Mouse (Mus musculus): ENCODE measurements around the gene Gabbr2. TPM values are rescaled to one million over a fixed set of nuclear protein-coding genes. Genes with fewer than 3 reads are reported as not detected.

Gene Gabbr2
- polyA plus RNA-seq, 1 experiment from 2014 or later, result 1.3 TPM

DNA sequence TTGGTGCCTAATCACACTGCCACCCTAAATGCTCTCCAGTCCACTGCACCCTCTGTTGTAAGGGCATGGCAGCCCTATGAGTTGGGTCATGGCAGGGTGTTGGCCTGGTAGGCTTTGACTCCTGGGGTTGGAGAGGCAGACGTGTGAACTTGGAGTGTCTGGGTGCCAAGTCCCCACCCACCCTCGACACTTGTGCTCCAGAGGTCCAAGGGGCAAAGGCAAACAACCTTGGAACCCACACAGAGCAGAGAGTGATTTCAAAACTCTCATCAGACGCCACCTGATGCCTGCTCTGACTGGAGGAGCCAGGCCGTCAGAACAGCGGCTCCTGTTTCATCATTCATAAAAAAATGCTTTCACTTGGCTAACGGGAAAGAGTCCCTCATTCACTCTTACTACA lies 121.5 kb downstream of the Gabbr2 start:
- Histone ChIP-seq H3K27ac (no peak overlapping the region), H3K4me1 (peaks cover 2% of the 10 kb centered on the region; the same call in 1 of the 2 replicates), H3K9ac (no peak overlapping the region), H3K9me3 (replicated peaks) (no peaks in the 10 kb centered on the region), H3K4me3 (no peak overlapping the region), H3K27me3 (no peaks in the 10 kb centered on the region), H3K4me2 (replicated peaks) (no peak overlapping the region), H3K36me3 (no peaks in the 10 kb centered on the region)
- WGBS, result 64% methylated on average over 6 of the region's 6 CpGs
- ATAC-seq (ENCODE audit: low FRiP score), result no peak

DNA sequence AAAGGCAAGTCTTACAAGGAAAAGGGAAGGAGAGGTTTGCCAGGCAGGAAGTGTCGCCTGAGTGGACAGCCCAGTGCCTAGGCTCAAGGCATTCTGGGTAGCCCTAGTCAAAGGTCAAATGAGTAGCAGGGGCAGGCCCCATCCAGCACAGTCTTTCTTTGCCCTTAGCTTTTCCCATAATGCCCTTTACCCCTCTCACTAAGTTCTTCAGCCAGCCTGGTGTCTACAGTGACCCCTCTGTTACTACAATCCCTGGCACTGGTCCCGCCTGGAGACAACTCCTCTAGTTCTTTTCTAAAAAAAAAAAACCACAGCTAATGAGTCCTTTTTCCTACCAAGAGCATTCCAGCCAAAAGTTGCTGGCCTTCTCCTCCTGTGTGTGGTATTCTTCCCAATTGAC lies 122.3 kb downstream of the Gabbr2 start:
- WGBS, result 96% methylated on average over 2 of the region's 2 CpGs
- no peak for ATAC-seq (ENCODE audit: low FRiP score)
- Histone ChIP-seq H3K9me3 (replicated peaks) (no peaks in the 10 kb centered on the region), H3K27ac (no peak overlapping the region), H3K36me3 (no peaks in the 10 kb centered on the region), H3K9ac (no peak overlapping the region), H3K27me3 (no peaks in the 10 kb centered on the region), H3K4me1 (peaks cover 2% of the 10 kb centered on the region; the same call in 1 of the 2 replicates), H3K4me3 (no peak overlapping the region), H3K4me2 (replicated peaks) (no peak overlapping the region)

DNA sequence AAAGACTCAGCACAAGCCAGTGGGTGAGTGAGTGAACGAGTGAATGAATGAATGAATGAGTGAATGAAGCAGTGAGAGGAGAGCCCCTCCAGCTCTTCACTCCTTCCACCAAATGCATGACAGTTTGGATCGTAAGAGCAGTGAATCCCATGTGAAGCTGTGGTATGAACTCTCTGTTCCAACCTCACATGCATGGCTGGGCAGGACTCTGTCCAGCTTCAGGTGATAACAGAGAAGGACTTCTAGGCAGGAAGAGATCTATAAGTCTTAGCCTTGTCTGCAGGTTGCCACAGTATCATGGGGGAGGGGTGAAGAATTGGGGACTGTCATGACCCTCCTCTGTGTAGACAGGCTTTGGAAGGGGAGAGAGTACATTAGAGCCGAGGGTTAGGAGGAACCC lies 122.8 kb downstream of the Gabbr2 start:
- Histone ChIP-seq H3K27ac (no peak overlapping the region), H3K4me2 (replicated peaks) (no peak overlapping the region), H3K4me1 (peaks cover 2% of the 10 kb centered on the region; the same call in 1 of the 2 replicates), H3K9me3 (replicated peaks) (no peaks in the 10 kb centered on the region), H3K36me3 (no peaks in the 10 kb centered on the region), H3K27me3 (no peaks in the 10 kb centered on the region), H3K4me3 (no peak overlapping the region), H3K9ac (no peak overlapping the region)
- no peak for ATAC-seq (ENCODE audit: low FRiP score)
- 89% methylated on average over 3 of the region's 3 CpGs for WGBS

DNA sequence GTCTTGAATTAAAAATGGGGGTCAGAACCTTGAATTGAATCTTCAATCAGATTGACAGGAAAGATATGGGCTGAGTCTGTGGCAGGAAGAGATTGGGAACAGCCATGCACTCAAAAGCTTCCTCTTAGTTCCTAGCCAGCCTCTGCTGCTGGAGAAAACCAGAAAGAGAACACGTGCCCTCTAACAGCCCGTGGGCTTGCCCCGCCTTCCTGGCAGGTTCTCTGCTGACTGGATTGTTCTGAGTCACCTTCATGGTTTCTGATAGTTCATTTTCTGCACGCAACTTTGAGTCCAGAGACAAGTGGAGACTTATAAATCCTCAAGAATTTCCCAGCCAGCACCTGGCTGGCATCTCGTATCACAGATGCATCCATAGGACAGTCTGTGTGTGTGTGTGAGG lies 123.5 kb downstream of the Gabbr2 start:
- Histone ChIP-seq H3K27me3 (no peaks in the 10 kb centered on the region), H3K27ac (no peak overlapping the region), H3K36me3 (no peaks in the 10 kb centered on the region), H3K9ac (no peak overlapping the region), H3K4me2 (replicated peaks) (no peak overlapping the region), H3K9me3 (replicated peaks) (no peaks in the 10 kb centered on the region), H3K4me3 (no peak overlapping the region), H3K4me1 (peaks cover under 1% of the 10 kb centered on the region; the same call in 1 of the 2 replicates)
- ATAC-seq (ENCODE audit: low FRiP score), result no peak
- 87% methylated on average over 5 of the region's 5 CpGs for WGBS

DNA sequence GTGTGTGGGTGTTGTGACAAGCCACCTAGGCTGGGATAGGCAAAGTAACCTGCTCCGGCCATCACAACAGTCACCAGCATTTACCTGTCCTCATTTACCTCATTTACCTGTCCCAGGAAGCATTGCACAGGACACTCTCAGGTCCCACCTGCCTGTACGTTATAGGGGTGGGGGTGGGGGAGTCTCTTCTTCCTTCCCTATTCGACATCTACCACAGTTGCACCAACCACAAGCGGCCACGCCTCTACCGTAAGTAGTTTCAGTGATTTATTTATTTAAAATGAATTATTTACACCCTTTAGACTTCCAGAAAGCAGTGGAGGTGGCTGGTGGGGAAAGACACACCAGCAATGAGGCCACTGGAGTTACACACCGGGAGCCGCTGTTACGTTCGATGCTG lies 123.9 kb downstream of the Gabbr2 start:
- Histone ChIP-seq H3K4me2 (replicated peaks) (no peak overlapping the region), H3K4me1 (no peaks in the 10 kb centered on the region; the same call in 1 of the 2 replicates), H3K9me3 (replicated peaks) (no peaks in the 10 kb centered on the region), H3K9ac (no peak overlapping the region), H3K4me3 (no peak overlapping the region), H3K27me3 (no peaks in the 10 kb centered on the region), H3K36me3 (no peaks in the 10 kb centered on the region), H3K27ac (no peak overlapping the region)
- 88% methylated on average over 10 of the region's 10 CpGs for WGBS
- no peak for ATAC-seq (ENCODE audit: low FRiP score)

DNA sequence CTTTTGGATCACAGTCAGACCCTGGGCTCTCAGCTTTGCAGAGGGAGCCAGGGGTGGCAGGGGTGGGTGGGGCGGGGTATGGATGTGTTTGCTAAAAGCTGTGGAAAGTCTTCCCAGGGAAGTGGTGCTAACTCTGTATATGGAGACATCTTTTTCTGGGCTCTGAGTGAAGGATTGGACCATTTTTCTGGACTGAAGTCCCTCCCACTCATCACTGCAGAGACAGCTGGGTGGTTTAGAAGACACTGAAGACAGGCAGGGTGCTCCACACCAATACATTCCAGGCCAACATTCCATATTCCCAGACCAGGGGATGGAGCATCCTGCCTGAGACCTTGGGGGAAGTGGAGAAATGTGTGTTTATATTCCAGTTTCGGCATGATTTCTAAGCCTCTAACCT lies 125.6 kb downstream of the Gabbr2 start:
- Histone ChIP-seq H3K4me3 (no peak overlapping the region), H3K4me1 (no peaks in the 10 kb centered on the region; the same call in 1 of the 2 replicates), H3K36me3 (no peaks in the 10 kb centered on the region), H3K4me2 (replicated peaks) (no peak overlapping the region), H3K27me3 (no peaks in the 10 kb centered on the region), H3K9me3 (replicated peaks) (no peaks in the 10 kb centered on the region), H3K9ac (no peak overlapping the region), H3K27ac (no peak overlapping the region)
- WGBS, result 91% methylated on average over 2 of the region's 2 CpGs
- no peak for ATAC-seq (ENCODE audit: low FRiP score)

DNA sequence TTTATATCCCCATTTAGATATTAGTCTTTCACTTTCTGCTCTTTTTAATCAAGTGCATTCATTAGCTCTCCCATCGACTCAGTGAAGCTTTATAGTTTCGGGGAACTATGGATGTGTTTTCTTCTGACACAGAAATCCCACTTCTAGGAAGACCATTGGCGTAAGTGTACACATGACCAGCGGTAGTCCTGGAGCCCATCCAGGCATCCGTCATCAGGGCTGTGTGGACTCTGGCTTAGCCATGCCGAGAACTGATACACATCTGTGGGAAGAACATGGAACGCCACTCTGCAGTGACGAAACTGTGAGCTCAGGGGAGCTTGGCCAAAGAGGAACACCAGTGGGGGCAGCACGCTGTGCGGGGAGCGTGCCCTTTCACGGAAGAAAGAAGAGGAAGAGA lies 128.0 kb downstream of the Gabbr2 start:
- Histone ChIP-seq H3K36me3 (no peaks in the 10 kb centered on the region), H3K27ac (no peak overlapping the region), H3K4me1 (no peaks in the 10 kb centered on the region; the same call in 1 of the 2 replicates), H3K27me3 (no peaks in the 10 kb centered on the region; the same call in 1 of the 2 replicates), H3K4me3 (no peak overlapping the region), H3K9ac (no peak overlapping the region), H3K9me3 (replicated peaks) (no peaks in the 10 kb centered on the region), H3K4me2 (replicated peaks) (no peak overlapping the region)
- 70% methylated on average over 12 of the region's 12 CpGs for WGBS
- no peak for ATAC-seq (ENCODE audit: low FRiP score)

DNA sequence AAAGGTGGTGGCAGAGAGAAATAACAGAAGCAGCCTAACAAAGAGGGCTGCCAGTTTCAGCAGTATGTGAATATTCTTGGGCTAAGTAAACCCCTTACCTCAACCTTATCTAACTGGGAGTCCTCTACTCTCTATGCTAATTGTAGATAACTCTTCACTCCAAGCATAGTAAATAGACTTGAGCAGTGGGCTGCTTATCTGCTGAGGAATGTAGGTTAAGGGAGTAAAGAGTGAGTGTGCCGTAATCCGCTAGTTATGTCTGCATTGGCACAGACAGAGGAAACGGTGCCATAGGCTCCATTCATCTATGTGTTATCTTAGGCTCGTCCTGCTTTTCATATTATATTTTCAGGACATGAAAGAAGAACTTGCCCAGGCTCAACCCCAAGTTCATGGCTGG lies 129.0 kb downstream of the Gabbr2 start:
- no peaks in the 10 kb centered on the region; the same call in 1 of the 2 replicates for H3K4me1 ChIP-seq
- no peak overlapping the region for H3K4me2 ChIP-seq (replicated peaks)
- no peak for ATAC-seq (ENCODE audit: low FRiP score)
- H3K27ac ChIP-seq, result no peak overlapping the region
- no peaks in the 10 kb centered on the region for H3K36me3 ChIP-seq
- H3K9ac ChIP-seq, result no peak overlapping the region
- no peaks in the 10 kb centered on the region for H3K9me3 ChIP-seq (replicated peaks)
- H3K4me3 ChIP-seq, result no peak overlapping the region
- WGBS, result 94% methylated on average over 4 of the region's 4 CpGs
- no peaks in the 10 kb centered on the region; the same call in 1 of the 2 replicates for H3K27me3 ChIP-seq

DNA sequence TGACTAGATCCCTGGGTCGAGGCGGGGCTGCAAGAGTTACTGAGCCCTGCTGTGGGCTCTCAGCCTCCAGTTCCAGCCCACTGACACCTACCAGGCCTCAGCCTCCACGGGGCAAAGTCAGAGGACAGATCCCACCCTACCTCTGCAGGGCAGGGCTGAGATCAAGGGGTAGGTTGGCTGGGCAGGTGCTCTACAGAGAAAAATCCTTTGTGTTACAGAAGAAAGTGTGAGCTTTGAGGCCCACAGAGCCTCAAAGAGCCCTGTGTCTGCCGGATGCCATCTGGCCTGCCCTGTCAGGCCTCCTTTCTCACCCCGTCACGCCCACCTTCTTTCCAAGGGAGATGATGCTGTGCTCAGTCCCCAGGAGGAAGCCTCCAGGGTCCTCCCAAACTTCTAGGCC lies 131.1 kb downstream of the Gabbr2 start:
- Histone ChIP-seq H3K27ac (no peak overlapping the region), H3K4me3 (no peak overlapping the region), H3K4me2 (replicated peaks) (no peak overlapping the region), H3K9ac (no peak overlapping the region), H3K27me3 (peaks cover 3% of the 10 kb centered on the region; the same call in 1 of the 2 replicates), H3K36me3 (no peaks in the 10 kb centered on the region), H3K9me3 (replicated peaks) (no peaks in the 10 kb centered on the region), H3K4me1 (no peaks in the 10 kb centered on the region)
- 73% methylated on average over 6 of the region's 6 CpGs for WGBS
- ATAC-seq (ENCODE audit: low FRiP score), result no peak

DNA sequence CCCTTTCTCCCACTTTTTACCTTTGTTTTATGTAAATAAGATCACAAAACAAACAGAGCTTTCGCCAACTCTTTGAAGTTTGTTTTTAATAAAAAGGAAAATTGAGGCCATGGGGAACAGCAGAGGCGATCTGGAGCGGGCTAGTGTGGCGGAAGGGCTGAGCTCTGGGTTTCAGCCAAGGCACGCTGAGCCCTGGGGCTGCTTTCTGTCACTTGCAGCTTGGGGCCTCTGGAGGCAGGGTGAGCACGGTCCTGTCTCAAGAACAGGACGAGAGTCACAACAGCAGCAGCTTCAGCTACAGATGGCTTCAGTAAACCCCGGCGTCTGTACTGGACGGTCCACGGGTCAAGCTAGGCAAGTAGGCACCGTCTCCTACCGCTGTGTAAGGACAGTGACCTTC lies 132.8 kb downstream of the Gabbr2 start:
- H3K4me2 ChIP-seq (replicated peaks), result no peak overlapping the region
- H3K9me3 ChIP-seq (replicated peaks), result no peaks in the 10 kb centered on the region
- no peak overlapping the region for H3K9ac ChIP-seq
- no peak overlapping the region for H3K4me3 ChIP-seq
- WGBS, result 28% methylated on average over 13 of the region's 13 CpGs
- no peak overlapping the region for H3K27ac ChIP-seq
- peaks cover 3% of the 10 kb centered on the region; the same call in 1 of the 2 replicates for H3K27me3 ChIP-seq
- H3K36me3 ChIP-seq, result no peaks in the 10 kb centered on the region
- ATAC-seq (ENCODE audit: low FRiP score), result no peak
- peaks cover 6% of the 10 kb centered on the region for H3K4me1 ChIP-seq

DNA sequence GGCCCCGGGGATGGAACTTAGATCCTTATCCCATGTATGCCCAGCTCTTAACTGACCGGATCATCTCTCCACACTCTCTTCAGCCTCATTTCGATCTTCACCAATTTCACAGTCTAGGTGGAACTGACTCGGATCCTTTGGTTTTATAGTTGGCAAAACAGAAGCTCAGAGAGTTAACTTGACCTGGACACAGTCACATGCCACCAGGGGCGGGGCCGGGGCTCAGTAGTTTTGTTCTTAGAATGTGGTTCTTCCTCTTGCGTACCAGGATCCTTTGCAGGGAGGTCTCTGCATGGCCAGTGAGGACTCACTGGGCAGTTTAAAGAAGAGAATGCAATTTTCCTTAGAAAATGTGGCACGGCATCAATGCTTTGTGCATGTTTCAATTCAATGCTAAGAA lies 135.5 kb downstream of the Gabbr2 start:
- no peak overlapping the region for H3K27ac ChIP-seq
- peaks cover 6% of the 10 kb centered on the region; the same call in 1 of the 2 replicates for H3K27me3 ChIP-seq
- no peak overlapping the region for H3K4me2 ChIP-seq (replicated peaks)
- WGBS, result 90% methylated on average over 8 of the region's 8 CpGs
- H3K9me3 ChIP-seq (replicated peaks), result no peaks in the 10 kb centered on the region
- H3K4me3 ChIP-seq, result no peak overlapping the region
- no peak overlapping the region for H3K9ac ChIP-seq
- H3K36me3 ChIP-seq, result no peaks in the 10 kb centered on the region
- no peak for ATAC-seq (ENCODE audit: low FRiP score)
- H3K4me1 ChIP-seq, result peaks cover 6% of the 10 kb centered on the region

DNA sequence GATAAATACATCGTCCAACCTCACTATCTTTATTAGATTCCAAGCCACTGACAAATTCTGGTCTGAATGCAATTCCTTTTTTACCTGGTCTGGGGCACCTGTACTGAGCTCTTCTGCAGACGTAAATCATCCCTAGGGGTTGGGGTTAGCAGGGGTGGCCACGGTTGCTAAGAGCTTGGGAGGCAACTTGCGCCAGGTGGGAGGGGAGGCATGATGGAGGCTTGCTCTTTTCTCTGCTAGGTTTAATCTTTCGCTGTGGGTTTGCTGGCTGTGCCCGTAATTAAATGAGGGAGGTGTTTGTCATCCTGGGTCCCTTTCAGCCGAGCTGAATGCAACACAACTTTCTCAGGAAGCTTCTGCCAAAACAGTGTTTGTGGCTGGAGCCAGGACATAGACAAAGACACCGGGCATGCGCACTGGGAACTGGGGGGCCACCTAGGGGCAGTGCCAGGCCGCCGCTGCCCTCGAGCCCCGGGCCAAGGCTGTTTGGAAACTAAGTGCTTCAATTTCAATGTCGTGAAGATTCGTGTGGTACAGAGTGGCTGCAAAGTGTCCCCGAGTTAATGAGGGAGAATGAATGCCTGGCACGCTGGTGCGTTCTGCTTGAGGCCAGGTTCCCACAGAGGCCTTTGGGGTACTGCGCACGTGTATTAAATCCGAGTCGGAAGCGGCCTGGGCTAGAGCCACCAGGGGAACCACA lies 136.8 kb downstream of the Gabbr2 start:
- Histone ChIP-seq H3K9ac (no peak overlapping the region), H3K27me3 (peaks cover 6% of the 10 kb centered on the region; the same call in 1 of the 2 replicates), H3K36me3 (no peaks in the 10 kb centered on the region), H3K9me3 (replicated peaks) (no peaks in the 10 kb centered on the region), H3K27ac (no peak overlapping the region), H3K4me1 (peaks cover 6% of the 10 kb centered on the region), H3K4me2 (replicated peaks) (no peak overlapping the region), H3K4me3 (no peak overlapping the region)
- ATAC-seq (ENCODE audit: low FRiP score), result peak; percentile 39; the same call in 1 of the 2 replicates
- WGBS, result 66% methylated on average over 23 of the region's 23 CpGs

DNA sequence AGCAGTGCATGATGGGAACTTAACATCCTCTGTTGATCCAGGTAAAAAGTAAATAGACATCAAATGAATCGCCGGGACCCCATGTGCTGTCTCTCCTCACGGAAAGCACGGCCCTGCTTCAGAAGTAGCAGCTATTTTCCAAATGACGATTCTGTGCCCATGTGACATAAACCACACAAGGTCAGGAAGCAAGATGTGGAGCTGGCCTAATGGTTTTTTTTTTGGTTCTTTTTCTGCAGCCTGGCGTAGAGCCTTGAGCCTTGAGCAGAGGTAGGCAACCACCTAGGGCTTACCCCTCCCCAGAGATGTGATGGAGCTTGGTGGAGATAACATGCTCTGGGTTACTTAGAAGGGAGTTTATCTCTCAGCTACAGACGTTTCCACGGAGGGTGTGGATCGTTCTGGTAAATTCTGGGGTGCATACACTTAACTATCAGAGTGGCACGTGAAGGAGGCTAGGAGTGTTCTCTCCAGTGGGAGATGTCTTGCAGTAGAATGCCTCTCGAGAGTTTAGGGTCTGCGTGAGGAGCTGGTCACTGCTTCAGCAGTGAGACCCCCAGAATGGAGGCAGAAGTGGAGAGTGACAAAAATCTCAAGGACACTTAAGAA lies 137.7 kb downstream of the Gabbr2 start:
- no peak overlapping the region for H3K27ac ChIP-seq
- peaks cover 6% of the 10 kb centered on the region for H3K4me1 ChIP-seq
- no peak for ATAC-seq (ENCODE audit: low FRiP score)
- no peak overlapping the region for H3K9ac ChIP-seq
- H3K9me3 ChIP-seq (replicated peaks), result no peaks in the 10 kb centered on the region
- no peaks in the 10 kb centered on the region for H3K36me3 ChIP-seq
- H3K27me3 ChIP-seq, result peaks cover 6% of the 10 kb centered on the region; the same call in 1 of the 2 replicates
- no peak overlapping the region for H3K4me2 ChIP-seq (replicated peaks)
- WGBS, result 85% methylated on average over 12 of the region's 12 CpGs
- no peak overlapping the region for H3K4me3 ChIP-seq

Measured in hindbrain, embryonic 12.5 days (tissue).